Mouse (Mus musculus) limb, embryonic 12.5 days (tissue): Measurements from ENCODE around the gene AI854703. TPM values are rescaled to one million over a fixed set of nuclear protein-coding genes. Genes with fewer than 3 reads are reported as not detected.
"Not testable (repeated sequence)": the region's sequence is repeated elsewhere in the genome, so short reads cannot be mapped to it uniquely, and the experiment has no call there.

Experiments used
- ATAC-seq: fragments of 200-750 bp; cut with Nextera tagmentation; 2 replicates; pipeline ENCODE4 v1.8.0; 2017; ENCODE audit warnings: low read depth, moderate TSS enrichment; ENCODE audit not compliant: insufficient number of reproducible peaks, insufficient read depth, low FRiP score, low TSS enrichment
- H3K27ac ChIP-seq: fragments of 300-500 bp; sonication (generic); 2 replicates; pipeline ENCODE4 v1.5.1; 2016; ENCODE audit warnings: mild to moderate bottlenecking, moderate library complexity
- H3K27me3 ChIP-seq: fragments of 300-500 bp; sonication (generic); 2 replicates; pipeline ENCODE4 v1.6.1; 2016; ENCODE audit warnings: mild to moderate bottlenecking, moderate library complexity
- H3K36me3 ChIP-seq: fragments of 300-500 bp; sonication (generic); 2 replicates; pipeline ENCODE4 v1.6.1; 2016; ENCODE audit warnings: mild to moderate bottlenecking, moderate library complexity
- H3K4me1 ChIP-seq: fragments of 300-500 bp; sonication (generic); replicated peaks from 2 replicates; pipeline ENCODE4 v1.6.1; 2016
- H3K4me2 ChIP-seq: fragments of 300-500 bp; sonication (generic); 2 replicates; pipeline ENCODE4 v1.6.1; 2016; ENCODE audit warnings: mild to moderate bottlenecking, moderate library complexity
- H3K4me3 ChIP-seq: fragments of 300-500 bp; sonication (generic); replicated peaks from 2 replicates; pipeline ENCODE4 v1.5.1; 2016; ENCODE audit warnings: mild to moderate bottlenecking
- H3K9ac ChIP-seq: fragments of 300-500 bp; sonication (generic); replicated peaks from 2 replicates; pipeline ENCODE4 v1.6.1; 2016; ENCODE audit warnings: mild to moderate bottlenecking, moderate library complexity
- H3K9me3 ChIP-seq: fragments of 300-500 bp; sonication (generic); 2 replicates; pipeline ENCODE4 v1.6.1; 2016; ENCODE audit warnings: mild to moderate bottlenecking, moderate library complexity
- WGBS: fragments of 180-500 bp; shearing (Covaris S2); methylation state at CpG from one replicate; pipeline ENCODE4 v1.1.7; 2016; 5-methylcytosine and 5-hydroxymethylcytosine counted together
- polyA plus RNA-seq: library from polyadenylated mRNA; unstranded; fragments of >200 nt; fragmentation: Nextera tagmentation; extraction: Ambion mirVana; gene quantifications from 2 replicates; pipeline ENCODE4 v1.2.1, GENCODE M21; 2016

Gene AI854703
- polyA plus RNA-seq, 1 experiment from 2014 or later = 1.3 TPM

DNA sequence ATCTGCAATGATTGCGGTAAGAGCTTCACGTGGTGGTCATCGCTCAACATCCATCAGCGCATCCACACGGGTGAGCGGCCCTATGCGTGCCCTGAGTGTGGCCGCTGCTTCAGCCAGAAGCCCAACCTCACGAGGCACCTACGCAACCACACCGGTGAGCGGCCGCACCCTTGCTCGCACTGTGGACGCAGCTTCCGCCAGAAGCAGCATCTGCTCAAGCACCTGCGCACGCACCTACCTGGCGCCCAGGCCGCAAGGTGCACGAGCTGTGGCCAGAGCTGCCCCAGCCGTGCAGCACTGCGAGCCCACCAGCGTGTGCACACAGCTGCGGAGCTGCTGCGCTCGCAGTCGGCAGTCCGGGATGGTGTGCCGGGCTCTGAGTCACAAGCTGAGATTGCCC lies 6.5 kb upstream of the AI854703 start:
- peaks cover 42% of the 10 kb centered on the region for H3K36me3 ChIP-seq
- no peak for ATAC-seq
- no peak overlapping the region for H3K27ac ChIP-seq
- H3K4me1 ChIP-seq = no peaks in the 10 kb centered on the region
- H3K4me2 ChIP-seq = no peak overlapping the region
- no peak overlapping the region for H3K9ac ChIP-seq
- H3K9me3 ChIP-seq = no peaks in the 10 kb centered on the region
- 93% methylated on average over 30 of the region's 30 CpGs for WGBS
- peaks cover 2% of the 10 kb centered on the region; the same call in 1 of the 2 replicates for H3K27me3 ChIP-seq
- H3K4me3 ChIP-seq = no peak overlapping the region

DNA sequence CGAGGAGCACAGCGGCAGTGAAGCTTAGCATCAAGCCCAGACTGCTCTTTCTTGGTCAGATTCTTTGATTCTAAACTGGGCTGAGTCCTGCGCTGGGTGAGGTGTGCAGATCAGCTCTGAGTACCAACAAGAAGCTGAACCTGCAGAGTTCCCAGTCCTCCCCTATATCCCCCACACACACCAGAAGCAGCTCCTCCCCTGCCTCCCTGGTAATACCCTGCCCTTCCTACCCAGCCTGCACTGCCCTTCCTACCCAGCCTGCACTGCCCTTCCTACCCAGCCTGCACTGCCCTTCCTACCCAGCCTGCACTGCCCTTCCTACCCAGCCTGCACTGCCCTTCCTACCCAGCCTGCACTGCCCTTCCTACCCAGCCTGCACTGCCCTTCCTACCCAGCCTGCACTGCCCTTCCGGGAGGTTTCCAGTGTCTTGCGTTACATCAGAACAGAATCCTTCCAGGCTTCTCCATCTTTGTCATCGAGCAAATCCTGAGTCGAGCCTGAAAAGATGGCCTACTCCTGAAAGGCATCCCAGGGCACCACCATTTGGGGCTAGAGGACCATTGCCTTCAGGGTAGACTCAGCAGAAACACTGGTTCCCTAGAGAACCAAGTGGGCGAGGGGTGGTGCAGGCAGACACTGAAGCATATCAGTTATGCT lies 4.2 kb upstream of the AI854703 start:
- peaks cover 23% of the 10 kb centered on the region for H3K27me3 ChIP-seq
- H3K4me2 ChIP-seq, H3K4me3 ChIP-seq, ATAC-seq, H3K9me3 ChIP-seq, H3K27ac ChIP-seq, H3K9ac ChIP-seq: not testable (repeated sequence)
- peaks cover 10% of the 10 kb centered on the region; the same call in 1 of the 2 replicates for H3K4me1 ChIP-seq
- WGBS = 87% methylated on average over 8 of the region's 8 CpGs
- H3K36me3 ChIP-seq = peaks cover 34% of the 10 kb centered on the region

DNA sequence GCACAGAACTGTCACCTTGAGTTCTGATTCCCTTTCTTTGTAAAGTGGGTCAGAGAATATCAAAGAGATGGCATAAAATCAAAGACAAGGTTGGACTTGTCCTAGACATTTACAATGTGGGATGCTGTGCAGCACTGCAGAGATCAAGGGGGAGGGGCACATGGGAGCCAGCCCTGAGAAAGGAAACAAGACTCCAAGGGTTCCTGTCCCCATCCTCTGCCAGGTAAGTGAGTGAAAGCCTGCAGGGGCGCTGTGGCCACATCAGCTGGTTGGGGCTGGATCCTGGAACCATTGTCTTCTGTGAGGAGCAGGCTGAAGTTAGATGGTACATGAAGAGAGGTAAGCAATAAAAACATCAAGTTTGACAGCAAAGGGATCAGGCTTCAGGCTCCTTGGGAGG lies 3.1 kb upstream of the AI854703 start:
- 22% methylated on average over 1 of the region's 1 CpGs for WGBS

DNA sequence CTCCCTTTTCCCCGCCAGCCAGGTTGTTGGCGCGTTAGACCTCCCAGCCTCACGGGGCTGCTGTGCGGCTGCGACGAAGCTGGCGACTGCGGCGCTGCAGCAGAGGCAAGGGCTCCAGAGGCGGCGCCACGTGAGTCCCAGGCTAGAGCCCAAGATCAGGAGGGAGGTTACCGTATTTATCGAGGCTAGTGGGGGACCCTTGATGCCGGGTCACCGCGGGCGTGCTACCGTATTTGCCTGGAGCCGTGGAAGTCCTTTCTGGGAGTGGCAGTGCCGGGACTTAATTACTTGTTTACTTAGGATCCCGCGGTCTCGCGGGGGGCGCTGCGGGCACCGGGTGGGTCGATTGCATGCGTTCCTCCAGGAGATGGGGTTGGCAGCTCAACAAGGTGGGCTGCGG lies 420 bp downstream of the AI854703 start:
- H3K9ac ChIP-seq = peak overlapping the region; percentile 60
- no peak for ATAC-seq
- peak overlapping the region; percentile 49 for H3K4me3 ChIP-seq
- H3K36me3 ChIP-seq = no peaks in the 10 kb centered on the region
- H3K4me2 ChIP-seq = peak overlapping the region; percentile 86
- peaks cover 23% of the 10 kb centered on the region for H3K4me1 ChIP-seq
- H3K9me3 ChIP-seq = no peaks in the 10 kb centered on the region
- H3K27me3 ChIP-seq = peaks cover 65% of the 10 kb centered on the region
- no peak overlapping the region for H3K27ac ChIP-seq
- WGBS = under 1% methylated on average over 32 of the region's 32 CpGs

More for the DNA sequence above, 3.1 kb upstream of the AI854703 start:
- peaks cover 31% of the 10 kb centered on the region for H3K36me3 ChIP-seq
- H3K27ac ChIP-seq = no peak overlapping the region
- no peak overlapping the region for H3K4me3 ChIP-seq
- H3K4me1 ChIP-seq = peaks cover 13% of the 10 kb centered on the region; the same call in 1 of the 2 replicates
- no peak for ATAC-seq
- no peaks in the 10 kb centered on the region for H3K9me3 ChIP-seq
- no peak overlapping the region for H3K9ac ChIP-seq
- peaks cover 34% of the 10 kb centered on the region for H3K27me3 ChIP-seq
- H3K4me2 ChIP-seq = no peak overlapping the region

DNA sequence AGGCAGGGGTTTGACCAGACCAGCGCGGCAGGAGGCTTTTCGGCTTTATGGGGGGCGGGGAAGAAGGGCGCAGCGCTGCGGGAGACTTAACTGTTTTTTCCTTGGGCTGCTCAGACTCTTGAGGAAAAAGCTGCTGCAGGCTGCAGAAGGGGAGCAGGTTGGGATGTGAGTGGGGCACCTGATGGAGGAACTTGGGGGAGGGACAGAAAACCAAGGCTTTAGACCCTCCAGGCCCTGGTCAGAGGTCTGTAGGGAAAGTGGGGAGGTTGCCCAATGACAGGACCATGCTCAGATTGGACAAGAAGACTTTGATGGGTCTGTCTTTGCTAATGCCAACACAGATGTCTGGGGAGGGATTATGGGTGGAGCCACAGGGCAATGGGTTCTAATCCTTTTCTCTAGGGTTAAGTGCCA lies 954 bp downstream of the AI854703 start:
- H3K9me3 ChIP-seq = no peaks in the 10 kb centered on the region
- H3K27me3 ChIP-seq = peaks cover 65% of the 10 kb centered on the region
- H3K4me2 ChIP-seq = peak overlapping the region; percentile 86
- no peak overlapping the region for H3K27ac ChIP-seq
- H3K9ac ChIP-seq = peak overlapping the region; percentile 60
- H3K36me3 ChIP-seq = no peaks in the 10 kb centered on the region
- ATAC-seq = no peak
- H3K4me3 ChIP-seq = peak overlapping the region; percentile 49
- H3K4me1 ChIP-seq = peaks cover 23% of the 10 kb centered on the region
- 4% methylated on average over 7 of the region's 7 CpGs for WGBS

DNA sequence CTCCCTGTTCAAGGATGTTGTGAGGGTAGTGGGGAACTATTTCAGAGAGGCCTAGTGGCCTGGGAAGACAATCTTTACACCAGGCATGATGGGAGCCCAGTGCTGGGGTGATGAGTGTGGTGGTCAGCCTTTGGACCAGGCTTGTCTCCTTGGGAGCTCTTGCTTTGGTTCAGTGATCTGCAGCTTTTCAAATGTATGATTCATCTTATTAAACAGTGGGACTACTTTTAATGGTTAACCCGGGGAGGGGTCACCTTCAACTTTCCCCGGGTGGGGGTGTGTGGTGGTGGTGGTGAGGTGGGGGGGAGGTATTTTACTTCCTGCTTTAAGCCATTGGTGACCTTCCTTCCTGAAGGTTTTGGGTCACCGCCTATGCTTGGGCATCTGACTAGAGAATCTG lies 1.8 kb downstream of the AI854703 start:
- H3K27ac ChIP-seq = no peak overlapping the region
- H3K4me1 ChIP-seq = peaks cover 23% of the 10 kb centered on the region
- 84% methylated on average over 3 of the region's 3 CpGs for WGBS
- peaks cover 65% of the 10 kb centered on the region for H3K27me3 ChIP-seq
- ATAC-seq = no peak
- H3K4me2 ChIP-seq = no peak overlapping the region
- H3K9ac ChIP-seq = no peak overlapping the region
- H3K36me3 ChIP-seq = no peaks in the 10 kb centered on the region
- no peak overlapping the region for H3K4me3 ChIP-seq
- no peaks in the 10 kb centered on the region for H3K9me3 ChIP-seq

DNA sequence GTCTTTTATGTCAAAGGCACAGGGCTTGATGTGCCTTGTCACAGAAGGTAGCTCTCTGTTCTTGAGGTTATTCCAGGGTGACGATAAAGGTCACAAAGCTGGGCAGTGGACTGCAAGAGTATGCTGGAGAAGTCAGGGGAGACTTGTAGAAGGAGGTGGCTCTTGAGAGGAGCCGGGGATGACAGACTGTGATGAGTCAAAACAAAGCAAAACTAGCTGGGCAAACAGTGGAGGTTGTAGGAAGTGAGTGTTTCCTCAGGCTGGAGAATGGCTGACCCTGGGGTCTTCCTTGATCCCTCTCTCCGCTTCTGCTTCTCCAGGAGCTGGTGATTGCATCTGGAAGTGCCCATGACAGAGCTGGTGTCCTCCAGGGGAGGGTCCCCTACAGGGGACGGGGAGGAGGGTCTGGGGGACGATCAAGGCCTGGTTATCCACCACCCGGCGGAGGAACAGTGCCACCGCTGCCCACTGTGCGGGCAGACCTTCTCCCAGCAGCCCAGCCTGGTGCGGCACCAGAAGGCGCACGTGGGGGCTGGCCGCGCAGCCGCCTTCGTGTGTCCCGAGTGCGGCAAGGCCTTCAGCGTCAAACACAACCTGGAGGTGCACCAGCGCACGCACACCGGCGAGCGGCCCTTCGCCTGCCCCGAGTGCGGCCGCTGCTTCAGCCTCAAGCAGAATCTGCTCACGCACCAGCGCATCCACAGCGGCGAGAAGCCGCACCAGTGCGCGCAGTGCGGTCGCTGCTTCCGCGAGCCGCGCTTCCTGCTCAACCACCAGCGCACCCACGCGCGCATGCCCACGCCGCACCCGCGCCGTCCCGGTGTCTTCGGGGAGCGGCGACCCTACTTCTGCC lies 2.5 kb downstream of the AI854703 start:
- no peaks in the 10 kb centered on the region for H3K36me3 ChIP-seq
- peak overlapping the region; percentile 55 for H3K9ac ChIP-seq
- peaks cover 65% of the 10 kb centered on the region for H3K27me3 ChIP-seq
- H3K27ac ChIP-seq = no peak overlapping the region
- 13% methylated on average over 54 of the region's 54 CpGs for WGBS
- no peaks in the 10 kb centered on the region for H3K9me3 ChIP-seq
- H3K4me3 ChIP-seq = peak overlapping the region; percentile 50
- ATAC-seq = no peak
- H3K4me1 ChIP-seq = peaks cover 23% of the 10 kb centered on the region
- H3K4me2 ChIP-seq = peak overlapping the region; percentile 86

DNA sequence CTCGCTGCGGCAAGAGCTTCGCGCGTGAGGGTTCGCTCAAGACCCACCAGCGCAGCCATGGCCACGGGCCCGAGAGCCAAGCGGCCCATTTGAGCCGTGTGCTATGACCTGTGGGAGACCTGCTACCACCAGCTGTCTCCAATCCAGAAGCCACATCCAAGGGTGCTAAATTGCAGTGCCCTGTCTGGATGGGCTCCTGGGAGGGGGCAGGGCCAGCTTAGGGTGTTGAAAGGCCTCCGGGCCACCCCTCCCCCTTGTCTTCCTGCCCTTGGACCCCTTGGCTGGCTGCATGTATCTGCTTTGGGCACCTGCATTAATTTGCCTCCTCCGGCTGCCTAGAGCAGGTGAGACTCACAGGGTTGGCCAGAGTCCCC lies 3.1 kb downstream of the AI854703 start:
- peak overlapping the region; percentile 55 for H3K9ac ChIP-seq
- H3K27ac ChIP-seq = no peak overlapping the region
- WGBS = 20% methylated on average over 13 of the region's 13 CpGs

DNA sequence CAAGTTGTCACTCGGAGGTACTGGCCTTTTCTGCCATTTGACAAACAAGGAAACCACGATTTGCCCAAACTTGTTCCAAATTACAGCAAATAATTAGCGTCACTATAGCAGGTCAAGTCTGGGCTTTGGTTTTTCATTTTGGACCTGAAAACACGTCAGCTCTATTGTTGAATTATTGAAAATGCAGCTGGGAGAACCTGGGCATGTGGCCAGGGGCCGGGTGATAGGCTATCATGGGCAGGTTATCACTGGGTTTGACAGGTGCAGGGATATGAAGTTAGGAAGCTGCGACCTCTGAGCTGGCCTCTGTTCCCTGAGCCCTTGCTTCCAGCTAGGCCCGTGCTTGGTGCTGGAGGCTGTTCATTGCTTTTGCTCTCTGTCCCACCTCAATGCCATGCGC lies 4.3 kb downstream of the AI854703 start:
- peaks cover 23% of the 10 kb centered on the region for H3K4me1 ChIP-seq
- no peaks in the 10 kb centered on the region for H3K36me3 ChIP-seq
- ATAC-seq = no peak
- H3K4me3 ChIP-seq = no peak overlapping the region
- no peak overlapping the region for H3K4me2 ChIP-seq
- H3K9me3 ChIP-seq = no peaks in the 10 kb centered on the region
- no peak overlapping the region for H3K9ac ChIP-seq
- 82% methylated on average over 8 of the region's 8 CpGs for WGBS
- H3K27me3 ChIP-seq = peaks cover 55% of the 10 kb centered on the region
- no peak overlapping the region for H3K27ac ChIP-seq

More for the DNA sequence above, 3.1 kb downstream of the AI854703 start:
- no peaks in the 10 kb centered on the region for H3K36me3 ChIP-seq
- ATAC-seq = no peak
- H3K4me3 ChIP-seq = peak overlapping the region; percentile 50
- no peaks in the 10 kb centered on the region for H3K9me3 ChIP-seq
- H3K4me2 ChIP-seq = peak overlapping the region; percentile 86
- H3K4me1 ChIP-seq = peaks cover 23% of the 10 kb centered on the region
- peaks cover 65% of the 10 kb centered on the region for H3K27me3 ChIP-seq

DNA sequence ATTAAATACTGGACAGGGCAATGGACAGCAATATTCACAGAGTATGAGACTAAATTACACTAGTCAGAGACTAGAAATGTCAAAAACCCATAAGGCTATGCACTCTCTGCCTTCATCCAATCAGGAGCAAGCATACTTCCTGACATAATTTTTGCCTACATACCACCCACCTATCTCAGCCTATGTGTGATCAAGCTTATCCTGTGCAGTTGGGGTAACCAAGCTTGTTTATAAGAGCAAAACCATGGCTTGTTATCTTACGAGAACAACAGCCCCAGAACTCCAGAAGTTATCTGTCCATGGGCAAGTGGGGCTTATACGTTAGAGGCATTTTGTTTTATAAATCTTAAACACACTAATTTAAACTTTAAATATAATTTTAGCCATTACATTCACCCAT lies 8.5 kb downstream of the AI854703 start:
- Histone ChIP-seq H3K27ac (no peak overlapping the region), H3K9me3 (no peaks in the 10 kb centered on the region), H3K4me1 (no peaks in the 10 kb centered on the region), H3K9ac (no peak overlapping the region), H3K4me3 (no peak overlapping the region), H3K4me2 (no peak overlapping the region), H3K36me3 (no peaks in the 10 kb centered on the region), H3K27me3 (peaks cover 14% of the 10 kb centered on the region)
- ATAC-seq = no peak
- 78% methylated on average over 2 of the region's 2 CpGs for WGBS

DNA sequence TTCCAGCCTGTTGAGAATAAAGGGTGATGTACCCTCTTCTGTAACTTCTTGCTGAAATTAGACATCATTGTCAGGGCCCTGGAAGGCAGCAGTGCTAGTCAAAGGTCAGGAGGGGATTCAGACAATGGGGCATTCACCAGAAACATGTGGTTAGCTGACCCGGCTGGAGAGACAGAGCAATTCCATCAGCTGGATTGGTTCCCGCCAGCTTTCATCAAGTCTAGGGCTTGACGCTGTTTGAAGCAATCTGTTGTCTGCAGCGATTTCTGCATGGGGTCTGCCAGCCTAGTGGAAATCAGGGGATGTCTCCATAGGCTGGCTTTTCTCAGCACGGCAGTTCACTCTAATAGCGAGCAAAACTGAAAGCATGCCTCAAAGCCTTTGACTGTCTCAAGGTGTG lies 10.0 kb downstream of the AI854703 start:
- Histone ChIP-seq H3K9ac (no peak overlapping the region), H3K27me3 (no peaks in the 10 kb centered on the region), H3K4me3 (no peak overlapping the region), H3K4me1 (0 out of 2 replicates have a peak, but pooled peaks cover 3% of the 10 kb centered on the region), H3K27ac (no peak overlapping the region), H3K9me3 (no peaks in the 10 kb centered on the region), H3K36me3 (no peaks in the 10 kb centered on the region), H3K4me2 (no peak overlapping the region)
- no peak for ATAC-seq
- 66% methylated on average over 6 of the region's 6 CpGs for WGBS
